Mouse (Mus musculus): Measurements from ENCODE around the gene Sar1b. TPM values are rescaled to one million over a fixed set of nuclear protein-coding genes. Genes with fewer than 3 reads are reported as not detected.

Sar1b gene
- total and polyA plus RNA-seq, 3 experiments: 104 to 124 TPM; not detected in 1

DNA sequence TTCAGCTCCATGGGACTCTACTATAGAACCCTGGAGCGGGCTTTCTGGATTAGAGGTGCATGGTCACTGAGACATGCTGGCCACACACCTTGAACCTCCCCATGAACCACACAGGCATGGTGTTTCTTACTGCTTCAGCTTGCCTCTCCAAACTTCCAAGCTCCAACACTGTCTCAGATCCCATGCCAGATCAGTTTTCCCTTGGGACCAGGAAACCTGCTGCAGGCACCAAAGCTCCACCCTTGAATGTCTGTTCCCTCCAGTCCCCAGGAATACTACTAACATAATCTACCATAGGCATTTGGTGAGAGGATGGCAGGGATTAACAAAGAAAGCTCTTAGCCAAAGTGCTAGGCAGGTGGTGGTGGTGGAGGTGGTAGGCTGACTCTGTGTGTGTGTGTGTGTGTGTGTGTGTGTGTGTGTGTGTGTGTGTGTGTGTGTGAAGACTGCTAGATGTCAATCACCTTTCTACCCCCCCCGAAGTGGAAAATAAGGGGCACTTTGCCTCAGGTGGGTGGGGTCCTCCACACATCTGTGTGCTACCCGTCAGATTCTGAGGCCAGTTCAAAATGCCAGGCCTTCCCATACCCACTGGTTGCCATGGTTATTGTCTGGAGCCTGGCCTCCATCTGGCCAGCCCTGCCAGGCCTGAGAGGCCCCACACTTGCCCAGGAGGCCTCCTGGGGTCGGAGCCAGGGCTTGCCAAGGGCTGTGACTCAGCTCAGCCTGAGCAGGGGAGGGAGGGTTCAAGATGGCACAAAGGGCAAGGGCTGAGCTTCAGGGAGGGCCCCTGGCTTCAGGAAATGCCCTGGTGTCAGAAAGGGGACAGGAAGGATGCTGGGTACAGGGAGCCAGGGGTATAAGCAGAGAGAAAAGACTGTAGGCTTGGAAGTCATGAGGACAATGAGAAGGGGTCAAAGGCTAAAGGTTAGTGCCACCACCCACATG is 68.7 kb downstream of the Sar1b start:
- no peaks in the 10 kb centered on the region; a peak in 2 of 4 replicates for H3K36me3 ChIP-seq (ENCODE audit: control insufficient read depth in 1 of 2, insufficient read depth in 2 of 2, low read length in 2 of 2)
- DNase-seq (ENCODE audit: low read depth, low spot score): no peak
- no peak for TF ChIP-seq JUND (IDR thresholded peaks at IDR 0.05; ENCODE audit: low read depth, low read length)
- TF ChIP-seq CHD2 (IDR thresholded peaks at IDR 0.05; ENCODE audit: low read length): no peak
- TF ChIP-seq EP300 (IDR thresholded peaks at IDR 0.05; ENCODE audit: low read depth in 1 of 2, low read length in 2 of 2): no peak
- no peak for TF ChIP-seq HCFC1 (IDR thresholded peaks at IDR 0.05; ENCODE audit: low read depth, low read length)
- no peak for TF ChIP-seq TAL1 (IDR thresholded peaks at IDR 0.05; ENCODE audit: low read length)
- TF ChIP-seq MAX (IDR thresholded peaks at IDR 0.05; ENCODE audit: low read length): no peak
- no peak for TF ChIP-seq GATA1 (IDR thresholded peaks at IDR 0.05; ENCODE audit: low read depth, low read length)
- TF ChIP-seq ELF1 (IDR thresholded peaks at IDR 0.05; ENCODE audit: low read depth, low read length): no peak
- TF ChIP-seq TCF12 (IDR thresholded peaks at IDR 0.05; ENCODE audit: low read depth, low read length): no peak
- no peak for TF ChIP-seq USF2 (IDR thresholded peaks at IDR 0.05; ENCODE audit: borderline replicate concordance in 1 of 2, insufficient read depth in 1 of 2, low read depth in 1 of 2, low read length in 2 of 2)
- TF ChIP-seq MXI1 (IDR thresholded peaks at IDR 0.05; ENCODE audit: low read depth, low read length): no peak
- no peak for TF ChIP-seq NELFE (IDR thresholded peaks at IDR 0.05; ENCODE audit: low read depth, low read length)
- TF ChIP-seq BHLHE40 (IDR thresholded peaks at IDR 0.05; ENCODE audit: borderline replicate concordance, low read depth, low read length): no peak
- no peak for TF ChIP-seq UBTF (IDR thresholded peaks at IDR 0.05; ENCODE audit: borderline replicate concordance, insufficient read depth, low read depth, low read length)
- TF ChIP-seq SIN3A (IDR thresholded peaks at IDR 0.05; ENCODE audit: low read length): no peak
- TF ChIP-seq MAFK (IDR thresholded peaks at IDR 0.05; ENCODE audit: borderline replicate concordance, low read depth, low read length): no peak
- TF ChIP-seq CHD1 (IDR thresholded peaks at IDR 0.05; ENCODE audit: low read depth, low read length): no peak
- no peak for TF ChIP-seq KAT2A (conservative IDR thresholded peaks at IDR 0.05; ENCODE audit: low read depth, low read length)
- no peaks in the 10 kb centered on the region for H3K9me3 ChIP-seq (replicated peaks; ENCODE audit: insufficient read depth, low read length)
- no peaks in the 10 kb centered on the region for H3K27me3 ChIP-seq (ENCODE audit: control insufficient read depth in 1 of 2, insufficient read depth in 2 of 2, low read length in 2 of 2)
- H3K4me1 ChIP-seq (ENCODE audit: control insufficient read depth in 1 of 2, insufficient read depth in 2 of 2, low read length in 2 of 2): no peaks in the 10 kb centered on the region
- no peak overlapping the region for H3K27ac ChIP-seq (ENCODE audit: control insufficient read depth, low read depth, low read length)
- no peak overlapping the region for H3K9ac ChIP-seq (ENCODE audit: control insufficient read depth, low read depth, low read length, poor library complexity, severe bottlenecking)
- no peak overlapping the region for H3K4me3 ChIP-seq (ENCODE audit: control insufficient read depth in 1 of 2, insufficient read depth in 1 of 2, low read depth in 2 of 2, low read length in 2 of 2)
- no peaks in the 10 kb centered on the region for H3K79me2 ChIP-seq (ENCODE audit: control insufficient read depth, insufficient read depth, low read length, poor library complexity)

DNA sequence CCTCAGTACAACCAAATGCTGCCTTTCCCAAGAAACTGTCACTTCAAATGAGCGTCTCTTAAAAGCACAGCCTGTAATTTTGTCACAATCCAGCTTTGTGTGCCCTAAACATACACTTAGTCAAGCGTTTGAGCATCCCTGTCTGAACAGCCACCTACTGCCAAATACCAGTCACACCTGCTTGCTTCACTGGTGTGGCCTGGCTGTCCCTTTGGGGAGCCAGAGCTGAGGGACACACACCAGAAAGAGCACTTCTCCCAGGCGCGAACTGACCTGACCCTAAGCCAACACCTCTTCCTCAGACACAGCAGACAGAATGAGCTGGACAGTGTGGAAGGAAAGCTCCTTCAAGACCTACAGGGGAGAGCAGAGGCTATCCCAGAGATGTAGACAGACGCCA is 69.5 kb downstream of the Sar1b start:
- Histone ChIP-seq H3K4me1 (ENCODE audit: control insufficient read depth in 1 of 2, insufficient read depth in 2 of 2, low read length in 2 of 2) (no peaks in the 10 kb centered on the region), H3K27ac (ENCODE audit: control insufficient read depth, low read depth, low read length) (no peak overlapping the region), H3K79me2 (ENCODE audit: control insufficient read depth, insufficient read depth, low read length, poor library complexity) (no peaks in the 10 kb centered on the region), H3K36me3 (ENCODE audit: control insufficient read depth in 1 of 2, insufficient read depth in 2 of 2, low read length in 2 of 2) (no peaks in the 10 kb centered on the region; a peak in 2 of 4 replicates), H3K9me3 (replicated peaks; ENCODE audit: insufficient read depth, low read length) (no peaks in the 10 kb centered on the region), H3K27me3 (ENCODE audit: control insufficient read depth in 1 of 2, insufficient read depth in 2 of 2, low read length in 2 of 2) (no peaks in the 10 kb centered on the region), H3K4me3 (ENCODE audit: control insufficient read depth in 1 of 2, insufficient read depth in 1 of 2, low read depth in 2 of 2, low read length in 2 of 2) (no peak overlapping the region), H3K9ac (ENCODE audit: control insufficient read depth, low read depth, low read length, poor library complexity, severe bottlenecking) (no peak overlapping the region)
- TF ChIP-seq E2F4 (IDR thresholded peaks at IDR 0.05; ENCODE audit: borderline replicate concordance, low read depth, low read length) (no peak), GABPA (IDR thresholded peaks at IDR 0.05; ENCODE audit: low read depth, low read length) (no peak), RCOR1 (IDR thresholded peaks at IDR 0.05; ENCODE audit: low read depth, low read length) (no peak), USF1 (IDR thresholded peaks at IDR 0.05; ENCODE audit: low read depth, low read length) (no peak), TBP (IDR thresholded peaks at IDR 0.05; ENCODE audit: low read depth, low read length) (no peak), NELFE (IDR thresholded peaks at IDR 0.05; ENCODE audit: low read depth, low read length) (no peak), CHD1 (IDR thresholded peaks at IDR 0.05; ENCODE audit: low read depth, low read length) (no peak), MAZ (IDR thresholded peaks at IDR 0.05; ENCODE audit: low read depth, low read length) (no peak), RAD21 (IDR thresholded peaks at IDR 0.05; ENCODE audit: low read depth, low read length) (no peak), GATA1 (IDR thresholded peaks at IDR 0.05; ENCODE audit: low read depth, low read length) (no peak), ELF1 (IDR thresholded peaks at IDR 0.05; ENCODE audit: low read depth, low read length) (no peak), ETS1 (IDR thresholded peaks at IDR 0.05; ENCODE audit: low read depth, low read length) (no peak)
- no peak for DNase-seq (ENCODE audit: low read depth, low spot score)

All from MEL (cell line).